Mouse (Mus musculus) neural tube, embryonic 13.5 days (tissue): ENCODE measurements at regions not wholly inside any gene's neighbourhood (a gene's known extent, or its start where the extent isn't known, plus 50 kb on each side); places are given as distances from the start of the nearest gene placed in this dataset.

Source experiments
- ATAC-seq: fragments of 200-750 bp; cut with Nextera tagmentation; 2 replicates; pipeline ENCODE4 v1.8.0; 2017; ENCODE audit warnings: low read depth, mild to moderate bottlenecking, moderate TSS enrichment, moderate library complexity
- H3K27ac ChIP-seq: fragments of 300-500 bp; sonication (generic); replicated peaks from 2 replicates; pipeline ENCODE4 v1.5.1; 2015; ENCODE audit warnings: moderate library complexity, mild to moderate bottlenecking, inconsistent platforms
- H3K27me3 ChIP-seq: fragments of 300-500 bp; sonication (generic); 2 replicates; pipeline ENCODE4 v1.6.1; 2015; ENCODE audit warnings: mild to moderate bottlenecking, inconsistent platforms
- H3K36me3 ChIP-seq: fragments of 300-500 bp; sonication (generic); 2 replicates; pipeline ENCODE4 v1.6.1; 2015; ENCODE audit warnings: mild to moderate bottlenecking, inconsistent platforms
- H3K4me1 ChIP-seq: fragments of 300-500 bp; sonication (generic); replicated peaks from 2 replicates; pipeline ENCODE4 v1.6.1; 2015; ENCODE audit warnings: inconsistent platforms
- H3K4me2 ChIP-seq: fragments of 300-500 bp; sonication (generic); 2 replicates; pipeline ENCODE4 v1.6.1; 2015; ENCODE audit warnings: inconsistent platforms, mild to moderate bottlenecking, moderate library complexity
- H3K4me3 ChIP-seq: fragments of 300-500 bp; sonication (generic); 2 replicates; pipeline ENCODE4 v1.5.1; 2015; ENCODE audit warnings: mild to moderate bottlenecking, inconsistent platforms
- H3K9ac ChIP-seq: fragments of 300-500 bp; sonication (generic); 2 replicates; pipeline ENCODE4 v1.6.1; 2015; ENCODE audit warnings: moderate library complexity, mild to moderate bottlenecking, inconsistent platforms
- H3K9me3 ChIP-seq: fragments of 300-500 bp; sonication (generic); 2 replicates; pipeline ENCODE4 v1.6.1; 2016; ENCODE audit warnings: inconsistent platforms
- WGBS: fragments of 180-500 bp; shearing (Covaris S2); methylation state at CpG from one replicate; pipeline ENCODE4 v1.1.7; 2015; 5-methylcytosine and 5-hydroxymethylcytosine counted together

GRCm38 (mm10) chrX:11541011-11541410, 213.4 kb downstream of the H2al1j start:
- Histone ChIP-seq H3K27me3 (no peaks in the 10 kb centered on the region; the same call in 1 of the 2 replicates), H3K36me3 (no peaks in the 10 kb centered on the region), H3K9me3 (no peaks in the 10 kb centered on the region), H3K9ac (no peak overlapping the region), H3K4me2 (no peak overlapping the region), H3K4me1 (no peaks in the 10 kb centered on the region), H3K4me3 (no peak overlapping the region), H3K27ac (no peak overlapping the region)
- no peak for ATAC-seq
- 93% methylated on average over 2 of the region's 2 CpGs for WGBS

GRCm38 (mm10) chrX:11550164-11550851, 222.7 kb downstream of the H2al1j start:
- no peak overlapping the region for H3K4me2 ChIP-seq
- H3K27me3 ChIP-seq = peaks cover 11% of the 10 kb centered on the region
- H3K4me3 ChIP-seq = no peak overlapping the region
- peaks cover 35% of the 10 kb centered on the region for H3K4me1 ChIP-seq
- 13% methylated on average over 12 of the region's 12 CpGs for WGBS
- no peak overlapping the region for H3K9ac ChIP-seq
- ATAC-seq = peak; percentile 84
- H3K36me3 ChIP-seq = no peaks in the 10 kb centered on the region
- no peaks in the 10 kb centered on the region for H3K9me3 ChIP-seq
- no peak overlapping the region for H3K27ac ChIP-seq

- H3K4me2 ChIP-seq = no peak overlapping the region
- ATAC-seq = no peak
- H3K4me3 ChIP-seq = no peak overlapping the region
- peaks cover 11% of the 10 kb centered on the region for H3K27me3 ChIP-seq
- peak overlapping the region; percentile 23; the same call in 1 of the 2 replicates for H3K27ac ChIP-seq
- H3K4me1 ChIP-seq = peaks cover 35% of the 10 kb centered on the region
- H3K9me3 ChIP-seq = no peaks in the 10 kb centered on the region
- no peak overlapping the region for H3K9ac ChIP-seq
- no peaks in the 10 kb centered on the region for H3K36me3 ChIP-seq
- WGBS = 62% methylated on average over 5 of the region's 5 CpGs
These were observed 224.6 kb downstream of the H2al1j start for GRCm38 (mm10) chrX:11552177-11552576.

- H3K36me3 ChIP-seq = no peaks in the 10 kb centered on the region
- H3K4me1 ChIP-seq = peaks cover 30% of the 10 kb centered on the region
- H3K4me3 ChIP-seq = no peak overlapping the region
- H3K27ac ChIP-seq = no peak overlapping the region
- H3K9me3 ChIP-seq = no peaks in the 10 kb centered on the region
- H3K27me3 ChIP-seq = peaks cover 6% of the 10 kb centered on the region
- H3K9ac ChIP-seq = no peak overlapping the region
- WGBS = 77% methylated on average over 7 of the region's 7 CpGs
- H3K4me2 ChIP-seq = no peak overlapping the region
- ATAC-seq = no peak
These were observed 227.5 kb downstream of the H2al1j start for GRCm38 (mm10) chrX:11555035-11555570.

- no peak overlapping the region for H3K9ac ChIP-seq
These were observed 230.6 kb downstream of the H2al1j start for GRCm38 (mm10) chrX:11558260-11558659.

GRCm38 (mm10) chrX:11560550-11561276, 233.1 kb downstream of the H2al1j start:
- 33% methylated on average over 16 of the region's 17 CpGs for WGBS
- ATAC-seq = peak; percentile 61; the same call in 1 of the 2 replicates
- no peak overlapping the region for H3K9ac ChIP-seq
- no peaks in the 10 kb centered on the region for H3K9me3 ChIP-seq
- H3K4me2 ChIP-seq = 0 out of 2 replicates have a peak overlapping the region, but pooled peaks have one; percentile 3
- peaks cover 11% of the 10 kb centered on the region for H3K27me3 ChIP-seq
- peaks cover 19% of the 10 kb centered on the region for H3K4me1 ChIP-seq
- H3K4me3 ChIP-seq = no peak overlapping the region
- H3K27ac ChIP-seq = peak overlapping the region; percentile 67
- H3K36me3 ChIP-seq = no peaks in the 10 kb centered on the region

More at GRCm38 (mm10) chrX:11558260-11558659, 230.6 kb downstream of the H2al1j start:
- Histone ChIP-seq H3K9me3 (no peaks in the 10 kb centered on the region), H3K4me2 (no peak overlapping the region), H3K27ac (no peak overlapping the region), H3K36me3 (no peaks in the 10 kb centered on the region), H3K27me3 (peaks cover 3% of the 10 kb centered on the region; the same call in 1 of the 2 replicates), H3K4me3 (no peak overlapping the region), H3K4me1 (peaks cover 19% of the 10 kb centered on the region)
- WGBS = 90% methylated on average over 2 of the region's 2 CpGs
- ATAC-seq = no peak

- Histone ChIP-seq H3K27me3 (peaks cover 11% of the 10 kb centered on the region), H3K4me1 (peaks cover 10% of the 10 kb centered on the region), H3K9ac (no peak overlapping the region), H3K36me3 (no peaks in the 10 kb centered on the region), H3K27ac (no peak overlapping the region), H3K9me3 (no peaks in the 10 kb centered on the region), H3K4me3 (no peak overlapping the region), H3K4me2 (no peak overlapping the region)
- 75% methylated on average over 2 of the region's 2 CpGs for WGBS
- ATAC-seq = no peak
These were observed 238.3 kb downstream of the H2al1j start for GRCm38 (mm10) chrX:11565888-11566287.

GRCm38 (mm10) chrX:11567827-11568226, 240.2 kb downstream of the H2al1j start:
- Histone ChIP-seq H3K9me3 (no peaks in the 10 kb centered on the region), H3K27me3 (peaks cover 11% of the 10 kb centered on the region), H3K4me1 (no peaks in the 10 kb centered on the region), H3K4me2 (no peak overlapping the region), H3K4me3 (no peak overlapping the region), H3K36me3 (no peaks in the 10 kb centered on the region), H3K9ac (no peak overlapping the region), H3K27ac (no peak overlapping the region)
- ATAC-seq = no peak
- 79% methylated on average over 5 of the region's 6 CpGs for WGBS

- H3K9ac ChIP-seq = no peak overlapping the region
- no peaks in the 10 kb centered on the region for H3K36me3 ChIP-seq
- no peaks in the 10 kb centered on the region for H3K4me1 ChIP-seq
- no peak for ATAC-seq
- no peak overlapping the region for H3K4me2 ChIP-seq
- WGBS = 80% methylated on average over 5 of the region's 5 CpGs
- H3K9me3 ChIP-seq = no peaks in the 10 kb centered on the region
- no peak overlapping the region for H3K27ac ChIP-seq
- H3K27me3 ChIP-seq = peaks cover 7% of the 10 kb centered on the region
- no peak overlapping the region for H3K4me3 ChIP-seq
These were observed 240.6 kb downstream of the H2al1j start for GRCm38 (mm10) chrX:11568262-11568661.

GRCm38 (mm10) chrX:11574354-11574753, 246.7 kb downstream of the H2al1j start:
- H3K27ac ChIP-seq = no peak overlapping the region
- no peak overlapping the region for H3K4me3 ChIP-seq
- WGBS = 67% methylated on average over 3 of the region's 3 CpGs
- ATAC-seq = no peak
- H3K9me3 ChIP-seq = no peaks in the 10 kb centered on the region
- no peaks in the 10 kb centered on the region for H3K4me1 ChIP-seq
- H3K36me3 ChIP-seq = no peaks in the 10 kb centered on the region
- no peaks in the 10 kb centered on the region for H3K27me3 ChIP-seq
- H3K9ac ChIP-seq = no peak overlapping the region
- H3K4me2 ChIP-seq = no peak overlapping the region

GRCm38 (mm10) chrX:11575571-11575970, 247.9 kb downstream of the H2al1j start:
- Histone ChIP-seq H3K9me3 (no peaks in the 10 kb centered on the region), H3K36me3 (no peaks in the 10 kb centered on the region), H3K27me3 (no peaks in the 10 kb centered on the region), H3K4me2 (no peak overlapping the region), H3K27ac (no peak overlapping the region), H3K4me1 (no peaks in the 10 kb centered on the region), H3K9ac (no peak overlapping the region), H3K4me3 (no peak overlapping the region)
- WGBS = 88% methylated on average over 6 of the region's 6 CpGs
- no peak for ATAC-seq

GRCm38 (mm10) chrX:11576287-11576686, 248.7 kb downstream of the H2al1j start:
- no peaks in the 10 kb centered on the region for H3K27me3 ChIP-seq
- no peak overlapping the region for H3K9ac ChIP-seq
- no peak overlapping the region for H3K4me2 ChIP-seq
- no peaks in the 10 kb centered on the region for H3K4me1 ChIP-seq
- H3K9me3 ChIP-seq = no peaks in the 10 kb centered on the region
- H3K4me3 ChIP-seq = no peak overlapping the region
- H3K27ac ChIP-seq = no peak overlapping the region
- H3K36me3 ChIP-seq = no peaks in the 10 kb centered on the region
- WGBS = 63% methylated on average over 8 of the region's 8 CpGs
- ATAC-seq = no peak
